Mouse (Mus musculus): ENCODE data around the gene Cdc40. TPM values are rescaled to one million over a fixed set of nuclear protein-coding genes. Genes with fewer than 3 reads are reported as not detected.

Cdc40 gene
- polyA plus RNA-seq, 1 experiment, result 49.8 TPM

DNA sequence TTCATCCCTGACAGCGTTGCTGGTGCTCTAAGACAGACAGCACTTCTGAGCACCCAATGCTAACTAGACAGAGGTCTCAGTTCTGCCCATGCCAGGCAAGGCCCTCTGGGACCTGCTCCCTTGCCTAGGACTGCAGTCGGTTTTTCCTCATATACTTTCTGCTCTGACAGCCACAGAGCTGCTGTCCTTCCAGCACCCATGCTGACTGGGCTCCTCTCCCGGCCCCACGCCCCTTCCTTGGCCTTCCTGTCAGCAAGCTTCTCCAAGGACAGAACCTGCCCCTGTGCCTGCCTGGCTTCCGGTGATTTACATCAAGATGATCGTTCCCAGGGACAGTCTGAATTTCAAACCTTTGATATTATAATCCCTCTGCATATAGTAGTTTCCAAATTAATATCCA, 37.5 kb downstream of the Cdc40 start:
- TF ChIP-seq EP300 (IDR thresholded peaks at IDR 0.05; ENCODE audit: insufficient read depth, low read depth, low read length) (no peak), CTCF (IDR thresholded peaks at IDR 0.05; ENCODE audit: low read depth, low read length) (no peak), POLR2A (IDR thresholded peaks at IDR 0.05; ENCODE audit: insufficient read depth, low read length) (no peak)
- peaks cover under 1% of the 10 kb centered on the region for H3K4me1 ChIP-seq (ENCODE audit: control insufficient read depth, insufficient read depth, low read length)
- peaks cover 14% of the 10 kb centered on the region for H3K36me3 ChIP-seq (ENCODE audit: control insufficient read depth, insufficient read depth, low read length, poor library complexity, severe bottlenecking)
- H3K27me3 ChIP-seq (ENCODE audit: control insufficient read depth, insufficient read depth, low read length, poor library complexity, severe bottlenecking), result no peaks in the 10 kb centered on the region
- no peak overlapping the region for H3K27ac ChIP-seq (ENCODE audit: insufficient read depth, low read length)
- H3K4me3 ChIP-seq (ENCODE audit: low read depth, low read length), result no peak overlapping the region
- H3K9ac ChIP-seq (ENCODE audit: low read depth, poor library complexity, severe bottlenecking), result no peak overlapping the region
- no peaks in the 10 kb centered on the region for H3K9me3 ChIP-seq (replicated peaks; ENCODE audit: control insufficient read depth, insufficient read depth, low read length, poor library complexity, severe bottlenecking)

DNA sequence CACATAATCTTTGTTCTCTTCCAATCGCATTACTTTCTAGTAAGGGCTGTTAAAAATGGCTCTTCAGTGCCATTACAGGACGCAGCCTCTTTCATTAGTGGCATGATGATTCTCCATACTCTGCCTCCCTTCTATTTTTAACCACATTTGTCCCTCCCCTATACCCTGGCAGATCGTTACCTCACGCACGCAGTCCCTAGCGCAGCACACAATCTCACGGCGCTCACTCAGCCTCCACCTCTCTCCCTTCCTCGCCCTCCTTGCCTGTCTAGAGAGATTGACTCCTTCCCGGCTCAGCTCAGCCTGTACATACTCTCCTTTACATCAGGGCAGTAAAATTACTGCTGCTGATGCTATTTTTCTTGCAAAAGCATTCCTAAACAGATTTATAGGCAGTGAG, 38.6 kb downstream of the Cdc40 start:
- H3K9ac ChIP-seq (ENCODE audit: low read depth, poor library complexity, severe bottlenecking), result no peak overlapping the region
- TF ChIP-seq POLR2A (IDR thresholded peaks at IDR 0.05; ENCODE audit: insufficient read depth, low read length) (no peak), CTCF (IDR thresholded peaks at IDR 0.05; ENCODE audit: low read depth, low read length) (no peak), EP300 (IDR thresholded peaks at IDR 0.05; ENCODE audit: insufficient read depth, low read depth, low read length) (no peak)
- H3K4me1 ChIP-seq (ENCODE audit: control insufficient read depth, insufficient read depth, low read length), result peaks cover 3% of the 10 kb centered on the region
- no peak overlapping the region for H3K27ac ChIP-seq (ENCODE audit: insufficient read depth, low read length)
- H3K27me3 ChIP-seq (ENCODE audit: control insufficient read depth, insufficient read depth, low read length, poor library complexity, severe bottlenecking), result no peaks in the 10 kb centered on the region
- no peak overlapping the region for H3K4me3 ChIP-seq (ENCODE audit: low read depth, low read length)
- no peaks in the 10 kb centered on the region for H3K9me3 ChIP-seq (replicated peaks; ENCODE audit: control insufficient read depth, insufficient read depth, low read length, poor library complexity, severe bottlenecking)
- peaks cover 14% of the 10 kb centered on the region for H3K36me3 ChIP-seq (ENCODE audit: control insufficient read depth, insufficient read depth, low read length, poor library complexity, severe bottlenecking)

GRCm38 (mm10) chr10:40843841-40844240, 39.3 kb downstream of the Cdc40 start:
- H3K36me3 ChIP-seq (ENCODE audit: control insufficient read depth, insufficient read depth, low read length, poor library complexity, severe bottlenecking), result peaks cover 12% of the 10 kb centered on the region
- H3K4me1 ChIP-seq (ENCODE audit: control insufficient read depth, insufficient read depth, low read length), result peaks cover 3% of the 10 kb centered on the region

GRCm38 (mm10) chr10:40840086-40840485, 43.0 kb downstream of the Cdc40 start:
- H3K27me3 ChIP-seq (ENCODE audit: control insufficient read depth, insufficient read depth, low read length, poor library complexity, severe bottlenecking), result no peaks in the 10 kb centered on the region
- no peak overlapping the region for H3K27ac ChIP-seq (ENCODE audit: insufficient read depth, low read length)
- TF ChIP-seq POLR2A (IDR thresholded peaks at IDR 0.05; ENCODE audit: insufficient read depth, low read length), result no peak
- TF ChIP-seq EP300 (IDR thresholded peaks at IDR 0.05; ENCODE audit: insufficient read depth, low read depth, low read length), result no peak
- no peak for TF ChIP-seq CTCF (IDR thresholded peaks at IDR 0.05; ENCODE audit: low read depth, low read length)
- no peak overlapping the region for H3K9ac ChIP-seq (ENCODE audit: low read depth, poor library complexity, severe bottlenecking)
- H3K4me1 ChIP-seq (ENCODE audit: control insufficient read depth, insufficient read depth, low read length), result peaks cover 3% of the 10 kb centered on the region
- H3K9me3 ChIP-seq (replicated peaks; ENCODE audit: control insufficient read depth, insufficient read depth, low read length, poor library complexity, severe bottlenecking), result no peaks in the 10 kb centered on the region
- no peak overlapping the region for H3K4me3 ChIP-seq (ENCODE audit: low read depth, low read length)
- peaks cover 13% of the 10 kb centered on the region for H3K36me3 ChIP-seq (ENCODE audit: control insufficient read depth, insufficient read depth, low read length, poor library complexity, severe bottlenecking)

More at GRCm38 (mm10) chr10:40843841-40844240, 39.3 kb downstream of the Cdc40 start:
- H3K9ac ChIP-seq (ENCODE audit: low read depth, poor library complexity, severe bottlenecking), result no peak overlapping the region
- H3K27me3 ChIP-seq (ENCODE audit: control insufficient read depth, insufficient read depth, low read length, poor library complexity, severe bottlenecking), result no peaks in the 10 kb centered on the region
- H3K9me3 ChIP-seq (replicated peaks; ENCODE audit: control insufficient read depth, insufficient read depth, low read length, poor library complexity, severe bottlenecking), result no peaks in the 10 kb centered on the region
- TF ChIP-seq EP300 (IDR thresholded peaks at IDR 0.05; ENCODE audit: insufficient read depth, low read depth, low read length) (no peak), POLR2A (IDR thresholded peaks at IDR 0.05; ENCODE audit: insufficient read depth, low read length) (no peak), CTCF (IDR thresholded peaks at IDR 0.05; ENCODE audit: low read depth, low read length) (no peak)
- no peak overlapping the region for H3K27ac ChIP-seq (ENCODE audit: insufficient read depth, low read length)
- no peak overlapping the region for H3K4me3 ChIP-seq (ENCODE audit: low read depth, low read length)

DNA sequence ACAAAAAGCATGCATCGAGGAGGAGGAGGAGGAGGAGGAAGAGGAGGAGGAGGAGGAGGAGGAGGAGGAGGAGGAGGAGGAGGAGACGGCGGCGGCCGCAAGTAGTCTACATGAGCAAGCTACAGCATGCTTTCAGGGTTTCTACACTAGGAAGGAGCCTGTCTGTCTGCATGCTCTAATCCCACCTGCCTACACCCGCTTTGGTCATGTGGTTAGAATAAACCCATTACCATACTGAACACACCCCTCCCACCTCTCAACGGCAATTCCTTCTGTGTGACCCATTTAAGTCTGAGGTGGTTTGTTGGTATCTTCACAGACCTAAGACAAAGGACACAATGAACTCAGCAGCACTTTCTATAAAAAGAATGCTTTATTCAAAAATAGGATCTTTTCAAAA, 51.8 kb downstream of the Cdc40 start:
- no peak overlapping the region for H3K27ac ChIP-seq (ENCODE audit: insufficient read depth, low read length)
- no peaks in the 10 kb centered on the region for H3K9me3 ChIP-seq (replicated peaks; ENCODE audit: control insufficient read depth, insufficient read depth, low read length, poor library complexity, severe bottlenecking)
- H3K9ac ChIP-seq (ENCODE audit: low read depth, poor library complexity, severe bottlenecking), result no peak overlapping the region
- H3K36me3 ChIP-seq (ENCODE audit: control insufficient read depth, insufficient read depth, low read length, poor library complexity, severe bottlenecking), result peaks cover 6% of the 10 kb centered on the region; the same call in 1 of the 2 replicates
- H3K4me1 ChIP-seq (ENCODE audit: control insufficient read depth, insufficient read depth, low read length), result no peaks in the 10 kb centered on the region
- H3K27me3 ChIP-seq (ENCODE audit: control insufficient read depth, insufficient read depth, low read length, poor library complexity, severe bottlenecking), result no peaks in the 10 kb centered on the region
- TF ChIP-seq EP300 (IDR thresholded peaks at IDR 0.05; ENCODE audit: insufficient read depth, low read depth, low read length) (no peak), POLR2A (IDR thresholded peaks at IDR 0.05; ENCODE audit: insufficient read depth, low read length) (no peak), CTCF (IDR thresholded peaks at IDR 0.05; ENCODE audit: low read depth, low read length) (no peak)
- no peak overlapping the region for H3K4me3 ChIP-seq (ENCODE audit: low read depth, low read length)

DNA sequence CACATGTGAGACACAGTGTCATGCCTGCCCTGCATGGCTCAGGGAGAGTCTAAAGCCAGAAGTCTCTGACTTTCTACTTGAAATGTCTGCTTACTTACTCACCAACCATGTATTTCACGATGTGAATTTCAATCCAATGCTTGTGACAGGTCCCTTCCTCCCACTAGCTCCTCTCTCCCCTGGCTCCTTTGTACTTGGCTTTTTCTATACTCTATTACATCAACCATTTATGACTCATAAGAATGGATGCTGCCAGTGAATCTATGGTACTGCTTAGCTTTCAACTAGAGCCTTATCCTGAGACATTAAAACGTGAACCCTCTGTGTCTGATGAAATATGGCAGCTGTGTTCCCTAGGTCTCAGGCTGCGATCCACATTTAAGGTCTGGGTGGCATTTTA, 52.8 kb downstream of the Cdc40 start:
- no peaks in the 10 kb centered on the region for H3K27me3 ChIP-seq (ENCODE audit: control insufficient read depth, insufficient read depth, low read length, poor library complexity, severe bottlenecking)
- H3K4me1 ChIP-seq (ENCODE audit: control insufficient read depth, insufficient read depth, low read length), result no peaks in the 10 kb centered on the region
- no peak overlapping the region for H3K4me3 ChIP-seq (ENCODE audit: low read depth, low read length)
- H3K36me3 ChIP-seq (ENCODE audit: control insufficient read depth, insufficient read depth, low read length, poor library complexity, severe bottlenecking), result peaks cover 3% of the 10 kb centered on the region; the same call in 1 of the 2 replicates
- no peaks in the 10 kb centered on the region for H3K9me3 ChIP-seq (replicated peaks; ENCODE audit: control insufficient read depth, insufficient read depth, low read length, poor library complexity, severe bottlenecking)
- H3K27ac ChIP-seq (ENCODE audit: insufficient read depth, low read length), result no peak overlapping the region
- TF ChIP-seq POLR2A (IDR thresholded peaks at IDR 0.05; ENCODE audit: insufficient read depth, low read length) (no peak), CTCF (IDR thresholded peaks at IDR 0.05; ENCODE audit: low read depth, low read length) (no peak), EP300 (IDR thresholded peaks at IDR 0.05; ENCODE audit: insufficient read depth, low read depth, low read length) (no peak)
- no peak overlapping the region for H3K9ac ChIP-seq (ENCODE audit: low read depth, poor library complexity, severe bottlenecking)

Measured in ES-Bruce4 (cell line).